Mouse (Mus musculus) layer of hippocampus, postnatal 10 days (tissue): ENCODE data around the gene Agap1. TPM values are rescaled to one million over a fixed set of nuclear protein-coding genes. Genes with fewer than 3 reads are reported as not detected.

ENCODE experiments used
- DNase-seq, 2 experiments: peaks; one replicate each; pipeline ENCODE4 v3.0.0; 2021; ENCODE audit warnings: low spot score in 2 of 2
- total RNA-seq, 2 experiments: library from RNA; stranded (reverse); gene quantifications; 2 replicates each; pipeline ENCODE4 v1.2.3; 2021

Gene Agap1
- total RNA-seq, 2 experiments from 2014 or later = 313 to 315 TPM

- DNase-seq = no peak
Measured at GRCm38 (mm10) chr1:89542464-89542863, 87.9 kb downstream of the Agap1 start.

GRCm38 (mm10) chr1:89543312-89543711 is 88.7 kb downstream of the Agap1 start:
- DNase-seq = no peak

GRCm38 (mm10) chr1:89544094-89544493 is 89.5 kb downstream of the Agap1 start:
- DNase-seq = no peak

GRCm38 (mm10) chr1:89545099-89545498 is 90.5 kb downstream of the Agap1 start:
- no peak for DNase-seq

GRCm38 (mm10) chr1:89547525-89548504 is 93.2 kb downstream of the Agap1 start:
- DNase-seq = peak in 1 of 2 experiments; percentile 34

GRCm38 (mm10) chr1:89550061-89550869 is 95.7 kb downstream of the Agap1 start:
- peak; percentile 49 to 60 for DNase-seq

GRCm38 (mm10) chr1:89552470-89552869 is 97.9 kb downstream of the Agap1 start:
- DNase-seq = no peak

GRCm38 (mm10) chr1:89553791-89554190 is 99.2 kb downstream of the Agap1 start:
- no peak for DNase-seq

GRCm38 (mm10) chr1:89554969-89555856 is 100.6 kb downstream of the Agap1 start:
- DNase-seq = no peak

- no peak for DNase-seq
Measured at GRCm38 (mm10) chr1:89556006-89556405, 101.4 kb downstream of the Agap1 start.

- DNase-seq = no peak
Measured at GRCm38 (mm10) chr1:89557401-89557800, 102.8 kb downstream of the Agap1 start.

- DNase-seq = no peak
Measured at GRCm38 (mm10) chr1:89558080-89558479, 103.5 kb downstream of the Agap1 start.

- no peak for DNase-seq
Measured at GRCm38 (mm10) chr1:89563399-89563798, 108.8 kb downstream of the Agap1 start.

GRCm38 (mm10) chr1:89566578-89567488 is 112.2 kb downstream of the Agap1 start:
- DNase-seq = no peak

GRCm38 (mm10) chr1:89568546-89569405 is 114.2 kb downstream of the Agap1 start:
- no peak for DNase-seq

- DNase-seq = no peak
Measured at GRCm38 (mm10) chr1:89570522-89571299, 116.1 kb downstream of the Agap1 start.

GRCm38 (mm10) chr1:89573486-89573885 is 118.9 kb downstream of the Agap1 start:
- DNase-seq = no peak
